Mouse (Mus musculus) central nervous system, embryonic 11.5 days (tissue): ENCODE measurements around the gene Psmf1. TPM values are rescaled to one million over a fixed set of nuclear protein-coding genes. Genes with fewer than 3 reads are reported as not detected.

Experiments
- polyA plus RNA-seq: library from polyadenylated mRNA; depleted of rRNA; stranded (reverse); fragments of >200 nt; gene quantifications from 2 replicates; pipeline ENCODE4 v1.2.3, GENCODE M21; 2012; rRNA removed

Psmf1 gene
- polyA plus RNA-seq, result 26.2 and 37.1 TPM in 2 replicates

DNA sequence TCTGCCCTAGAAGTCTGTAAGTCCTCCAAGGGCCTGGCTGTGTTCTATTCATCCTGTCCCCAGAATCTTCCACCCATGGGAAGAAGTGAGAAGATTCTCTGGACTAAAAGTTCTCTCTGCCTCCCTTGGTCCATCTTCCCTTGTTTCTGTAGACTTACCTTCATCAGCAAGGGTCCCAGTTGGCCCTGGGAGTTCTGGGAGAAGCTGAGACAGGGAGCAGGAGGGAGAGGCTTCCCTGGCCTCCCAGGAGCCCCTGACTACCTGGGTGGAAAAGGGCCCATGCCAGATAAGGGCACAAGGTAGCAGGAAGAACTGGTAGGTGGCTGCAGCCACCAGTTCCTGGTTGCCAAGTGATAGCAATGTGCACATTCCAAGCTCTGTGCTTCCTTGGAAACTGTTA lies at the start of gene Psmf1:
TSS of gene Psmf1 (minus strand) at position 342 of the 400 bp plus-strand sequence.

GRCm38 (mm10) chr2:151701231-151702145 lies 42.5 kb downstream of the Psmf1 start, which contains the start of gene Tmem74b:
Gene Tmem74b, plus strand, starts transcription at chr2:151702008.

DNA sequence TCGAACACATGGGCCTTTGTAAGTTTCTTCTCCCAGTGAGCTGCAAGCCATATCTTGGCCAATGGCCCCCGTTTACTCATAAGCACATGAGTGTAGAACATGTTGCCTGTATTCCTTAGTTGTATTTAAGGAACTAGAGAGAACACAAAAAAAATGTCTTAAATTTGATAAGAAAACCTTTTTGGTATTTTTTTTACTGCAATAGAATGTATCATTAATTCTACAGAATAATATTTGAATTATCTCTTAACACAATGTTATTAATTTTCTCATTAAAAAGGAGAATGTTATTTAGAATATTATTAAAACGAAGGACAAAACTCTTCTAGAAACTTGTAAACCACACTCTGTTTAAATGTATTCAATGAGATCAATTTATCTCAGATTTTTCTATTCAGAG lies 75.6 kb downstream of the Psmf1 start, which contains the start of gene Rad21l:
TSS of gene Rad21l (minus strand) at position 101 of the 400 bp plus-strand sequence.

Other genes starting within 250 kb of the Psmf1 start
- 191 and 257 TPM in 2 replicates for gene Fkbp1a, start 201.7 kb downstream of the Psmf1 start, polyA plus RNA-seq
- gene Sdcbp2, start 171.6 kb downstream of the Psmf1 start, polyA plus RNA-seq, result 0.80 and 1.2 TPM in 2 replicates
- 2.7 and 2.8 TPM in 2 replicates for gene Snph, start 111.6 kb downstream of the Psmf1 start, polyA plus RNA-seq
- 0.02 and 0.05 TPM in 2 replicates for gene Rad21l, start 75.7 kb downstream of the Psmf1 start, polyA plus RNA-seq
- 3.3 and 3.8 TPM in 2 replicates for gene Tmem74b, start 42.2 kb downstream of the Psmf1 start, polyA plus RNA-seq
- gene Rspo4, start 98.7 kb upstream of the Psmf1 start, polyA plus RNA-seq, result 0.12 and 0.76 TPM in 2 replicates
- 0.16 and 0.51 TPM in 2 replicates for gene Angpt4, start 167.0 kb upstream of the Psmf1 start, polyA plus RNA-seq
- 34.8 and 38.7 TPM in 2 replicates for gene Fam110a, start 236.0 kb upstream of the Psmf1 start, polyA plus RNA-seq